Mouse (Mus musculus): ENCODE results near the gene Aldh4a1.

GRCm38 (mm10) chr4:139578389-139578788 lies 44.3 kb upstream of the Aldh4a1 start:
- TF ChIP-seq CTCF (IDR thresholded peaks at IDR 0.05; ENCODE audit: low read depth) (no peak), EP300 (IDR thresholded peaks at IDR 0.05; ENCODE audit: low read depth) (no peak)

Measured in heart, postnatal 0 days (tissue).